Mouse (Mus musculus) megakaryocyte, embryonic 14.5 days (primary cell): ENCODE results near the gene Ctcfl.

Experiments
- FLI1 ChIP-seq: IDR thresholded peaks from 2 replicates; pipeline ENCODE4 v1.6.1; 2012; ENCODE audit warnings: low read length, inconsistent platforms, mixed read lengths
- GATA1 ChIP-seq: IDR thresholded peaks from 3 replicates; pipeline ENCODE4 v1.6.1; 2012; ENCODE audit warnings: mixed read lengths, low read length, inconsistent platforms, borderline replicate concordance

DNA sequence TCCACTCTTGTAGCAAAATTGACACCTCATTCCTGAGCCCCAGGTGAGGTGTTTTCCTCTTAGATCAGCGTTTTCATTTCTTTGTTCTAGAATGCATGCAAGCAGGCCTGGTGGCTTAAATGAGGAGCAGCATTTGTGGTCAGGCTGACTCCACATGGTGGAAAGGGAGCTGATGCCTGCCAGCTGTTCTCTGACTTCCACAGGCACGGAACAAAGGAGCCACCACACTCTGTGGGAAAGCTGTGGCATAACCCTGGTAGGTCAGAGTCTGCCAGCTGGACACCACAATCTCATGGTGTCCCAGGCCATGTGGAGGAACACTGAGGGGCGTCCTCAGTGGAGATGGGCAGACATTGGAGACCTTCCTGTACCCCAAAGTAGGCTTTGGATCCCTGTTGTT is 26.5 kb upstream of the Ctcfl start:
- TF ChIP-seq FLI1 (no peak), GATA1 (no peak)
